Mouse (Mus musculus): ENCODE data around the gene Prss16. TPM values are rescaled to one million over a fixed set of nuclear protein-coding genes. Genes with fewer than 3 reads are reported as not detected.

Prss16 gene
- total and polyA plus RNA-seq, 3 experiments = 0.47 TPM; not detected in 2

- Histone ChIP-seq H3K4me3 (ENCODE audit: control insufficient read depth in 1 of 2, insufficient read depth in 1 of 2, low read depth in 2 of 2, low read length in 2 of 2) (peak overlapping the region; percentile 57 to 72), H3K79me2 (ENCODE audit: control insufficient read depth, insufficient read depth, low read length, poor library complexity) (no peaks in the 10 kb centered on the region), H3K9ac (ENCODE audit: control insufficient read depth, low read depth, low read length, poor library complexity, severe bottlenecking) (peak overlapping the region; percentile 57), H3K4me1 (ENCODE audit: control insufficient read depth in 1 of 2, insufficient read depth in 2 of 2, low read length in 2 of 2) (peaks cover 0 to 9% of the 10 kb centered on the region in 2 experiments; a peak in 1 of 4 replicates), H3K27ac (ENCODE audit: control insufficient read depth, low read depth, low read length) (no peak overlapping the region), H3K27me3 (ENCODE audit: control insufficient read depth in 1 of 2, insufficient read depth in 2 of 2, low read length in 2 of 2) (peaks cover 2 to 6% of the 10 kb centered on the region in 2 experiments; a peak in 3 of 4 replicates), H3K36me3 (ENCODE audit: control insufficient read depth in 1 of 2, insufficient read depth in 2 of 2, low read length in 2 of 2) (peaks cover 0 to 11% of the 10 kb centered on the region in 2 experiments; a peak in 2 of 4 replicates), H3K9me3 (replicated peaks; ENCODE audit: insufficient read depth, low read length) (no peaks in the 10 kb centered on the region)
- peak; percentile 75 for DNase-seq (ENCODE audit: low read depth, low spot score)
- TF ChIP-seq CTCF (IDR thresholded peaks at IDR 0.05 in 2 of 3, conservative IDR thresholded peaks at IDR 0.05 in 1 of 3; ENCODE audit: control insufficient read depth in 1 of 3, insufficient read depth in 1 of 3, low read depth in 2 of 3, low read length in 3 of 3, poor library complexity in 1 of 3, severe bottlenecking in 1 of 3) (peak in 1 of 3 experiments; percentile 23; a peak in 3 of 6 replicates), TCF12 (IDR thresholded peaks at IDR 0.05; ENCODE audit: low read depth, low read length) (no peak), MYB (IDR thresholded peaks at IDR 0.05; ENCODE audit: low read depth, low read length) (no peak), MAX (IDR thresholded peaks at IDR 0.05; ENCODE audit: low read length) (peak; percentile 4; the same call in 1 of the 2 replicates), TBP (IDR thresholded peaks at IDR 0.05; ENCODE audit: low read depth, low read length) (0 out of 2 replicates have a peak, but pooled peaks have one; percentile 13), ZNF384 (IDR thresholded peaks at IDR 0.05; ENCODE audit: low read depth, low read length) (peak; percentile 72), ETS1 (IDR thresholded peaks at IDR 0.05; ENCODE audit: low read depth, low read length) (0 out of 2 replicates have a peak, but pooled peaks have one; percentile 41), HCFC1 (IDR thresholded peaks at IDR 0.05; ENCODE audit: low read depth, low read length) (no peak), MXI1 (IDR thresholded peaks at IDR 0.05; ENCODE audit: low read depth, low read length) (no peak), NRF1 (IDR thresholded peaks at IDR 0.05; ENCODE audit: insufficient read depth, low read depth, low read length, poor library complexity, severe bottlenecking) (peak; percentile 51; the same call in 1 of the 2 replicates), MEF2A (IDR thresholded peaks at IDR 0.05; ENCODE audit: extremely low read depth, insufficient replicate concordance, low read depth, low read length, poor library complexity, severe bottlenecking) (no peak), CHD2 (IDR thresholded peaks at IDR 0.05; ENCODE audit: low read length) (no peak)
These were observed 14.1 kb downstream of the Prss16 start for GRCm38 (mm10) chr13:21995331-21995914.

DNA sequence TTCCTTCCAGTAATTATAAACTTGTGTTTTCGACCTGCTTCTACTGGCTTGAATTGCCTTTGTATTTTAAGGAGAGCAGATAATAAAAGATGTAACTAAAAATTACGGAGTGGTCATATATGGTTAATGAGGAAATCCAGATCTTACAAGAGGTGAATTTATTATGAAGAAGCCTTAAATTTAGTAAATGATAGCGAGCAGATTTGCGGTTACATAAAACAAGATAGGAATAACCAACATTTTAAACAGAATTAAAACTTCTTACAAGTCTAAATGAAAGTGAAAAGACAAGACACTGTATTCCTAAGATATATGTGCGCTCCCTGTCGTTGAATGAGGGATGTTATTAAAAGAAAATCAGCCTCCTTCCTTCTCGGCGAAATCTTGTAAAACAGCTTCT, 14.6 kb downstream of the Prss16 start:
- TF ChIP-seq MAZ (IDR thresholded peaks at IDR 0.05; ENCODE audit: low read depth, low read length) = no peak
- TF ChIP-seq RCOR1 (IDR thresholded peaks at IDR 0.05; ENCODE audit: low read depth, low read length) = peak; percentile 35; the same call in 1 of the 2 replicates
- no peak for TF ChIP-seq RAD21 (IDR thresholded peaks at IDR 0.05; ENCODE audit: low read depth, low read length)
- no peak for TF ChIP-seq ZMIZ1 (IDR thresholded peaks at IDR 0.05; ENCODE audit: low read depth, low read length)
- TF ChIP-seq MXI1 (IDR thresholded peaks at IDR 0.05; ENCODE audit: low read depth, low read length) = 0 out of 2 replicates have a peak, but pooled peaks have one; percentile 16
- peaks cover 0 to 9% of the 10 kb centered on the region in 2 experiments; a peak in 1 of 4 replicates for H3K4me1 ChIP-seq (ENCODE audit: control insufficient read depth in 1 of 2, insufficient read depth in 2 of 2, low read length in 2 of 2)
- no peaks in the 10 kb centered on the region for H3K79me2 ChIP-seq (ENCODE audit: control insufficient read depth, insufficient read depth, low read length, poor library complexity)
- no peaks in the 10 kb centered on the region for H3K9me3 ChIP-seq (replicated peaks; ENCODE audit: insufficient read depth, low read length)
- H3K27me3 ChIP-seq (ENCODE audit: control insufficient read depth in 1 of 2, insufficient read depth in 2 of 2, low read length in 2 of 2) = peaks cover 2 to 4% of the 10 kb centered on the region in 2 experiments; a peak in 3 of 4 replicates
- H3K4me3 ChIP-seq (ENCODE audit: control insufficient read depth in 1 of 2, insufficient read depth in 1 of 2, low read depth in 2 of 2, low read length in 2 of 2) = peak overlapping the region; percentile 57 to 72
- no peak overlapping the region for H3K27ac ChIP-seq (ENCODE audit: control insufficient read depth, low read depth, low read length)
- peak overlapping the region; percentile 57; the same call in 1 of the 2 replicates for H3K9ac ChIP-seq (ENCODE audit: control insufficient read depth, low read depth, low read length, poor library complexity, severe bottlenecking)
- no peak for DNase-seq (ENCODE audit: low read depth, low spot score)
- peaks cover 0 to 11% of the 10 kb centered on the region in 2 experiments; a peak in 2 of 4 replicates for H3K36me3 ChIP-seq (ENCODE audit: control insufficient read depth in 1 of 2, insufficient read depth in 2 of 2, low read length in 2 of 2)
